Mouse (Mus musculus) kidney, embryonic 14.5 days (tissue): ENCODE measurements around the gene Fgf14. TPM values are rescaled to one million over a fixed set of nuclear protein-coding genes. Genes with fewer than 3 reads are reported as not detected.
A peak's percentile ranks its signal among the peaks of the same experiment; 100 is the strongest.

Source experiments
- ATAC-seq: fragments of 200-750 bp; cut with Nextera tagmentation; 2 replicates; pipeline ENCODE4 v1.8.0; 2017; ENCODE audit warnings: moderate number of reproducible peaks, mild to moderate bottlenecking, moderate TSS enrichment, moderate library complexity; ENCODE audit not compliant: low FRiP score, low TSS enrichment
- H3K27ac ChIP-seq: fragments of 300-500 bp; sonication (generic); 2 replicates; pipeline ENCODE4 v1.5.1; 2014; ENCODE audit warnings: low read depth, mild to moderate bottlenecking, low read length, moderate library complexity, mixed read lengths
- H3K27me3 ChIP-seq: fragments of 300-500 bp; sonication (generic); 2 replicates; pipeline ENCODE4 v1.6.1; 2014; ENCODE audit warnings: mild to moderate bottlenecking, low read length; ENCODE audit not compliant: control insufficient read depth, insufficient read depth
- H3K36me3 ChIP-seq: fragments of 300-500 bp; sonication (generic); 2 replicates; pipeline ENCODE4 v1.6.1; 2014; ENCODE audit warnings: low read length, mixed read lengths; ENCODE audit not compliant: control insufficient read depth, insufficient read depth
- H3K4me1 ChIP-seq: fragments of 300-500 bp; sonication (generic); 2 replicates; pipeline ENCODE4 v1.6.1; 2014; ENCODE audit warnings: low read length, mixed read lengths; ENCODE audit not compliant: control insufficient read depth, insufficient read depth
- H3K4me2 ChIP-seq: fragments of 300-500 bp; sonication (generic); replicated peaks from 2 replicates; pipeline ENCODE4 v1.6.1; 2014; ENCODE audit warnings: low read depth, mild to moderate bottlenecking, low read length
- H3K4me3 ChIP-seq: fragments of 300-500 bp; sonication (generic); 2 replicates; pipeline ENCODE4 v1.5.1; 2014; ENCODE audit warnings: mild to moderate bottlenecking, low read length
- H3K9ac ChIP-seq: fragments of 300-500 bp; sonication (generic); 2 replicates; pipeline ENCODE4 v1.6.1; 2014; ENCODE audit warnings: low read depth, mild to moderate bottlenecking, low read length, moderate library complexity
- H3K9me3 ChIP-seq: fragments of 300-500 bp; sonication (generic); 2 replicates; pipeline ENCODE4 v1.6.1; 2016; ENCODE audit warnings: low read length; ENCODE audit not compliant: control insufficient read depth
- WGBS: fragments of 180-500 bp; shearing (Covaris S2); extraction: QIAGEN DNeasy Blood & Tissue Kit; methylation state at CpG from one replicate; pipeline ENCODE4 v1.1.7; 2014; 5-methylcytosine and 5-hydroxymethylcytosine counted together
- polyA plus RNA-seq: library from polyadenylated mRNA; unstranded; fragments of >200 nt; fragmentation: Nextera tagmentation; extraction: Ambion mirVana; gene quantifications from 2 replicates; pipeline ENCODE4 v1.2.1, GENCODE M21; 2014

Fgf14 gene
- polyA plus RNA-seq, 1 experiment from 2014 or later: 0.12 TPM

GRCm38 (mm10) chr14:124191913-124192814 is 484.8 kb downstream of the Fgf14 start:
- H3K4me2 ChIP-seq: peak overlapping the region; percentile 40
- H3K27ac ChIP-seq: no peak overlapping the region
- H3K27me3 ChIP-seq: peaks cover 25% of the 10 kb centered on the region
- peak; percentile 72 for ATAC-seq
- H3K9ac ChIP-seq: no peak overlapping the region
- H3K9me3 ChIP-seq: no peaks in the 10 kb centered on the region
- H3K4me3 ChIP-seq: peak overlapping the region; percentile 26
- H3K36me3 ChIP-seq: no peaks in the 10 kb centered on the region
- WGBS: under 1% methylated on average over 40 of the region's 42 CpGs
- H3K4me1 ChIP-seq: 0 out of 2 replicates have a peak, but pooled peaks cover 5% of the 10 kb centered on the region

- ATAC-seq: no peak
- H3K4me3 ChIP-seq: no peak overlapping the region
- H3K9ac ChIP-seq: no peak overlapping the region
- no peaks in the 10 kb centered on the region for H3K27me3 ChIP-seq
- H3K4me2 ChIP-seq: no peak overlapping the region
- 88% methylated on average over 1 of the region's 1 CpGs for WGBS
- no peaks in the 10 kb centered on the region for H3K9me3 ChIP-seq
- H3K4me1 ChIP-seq: no peaks in the 10 kb centered on the region
- H3K36me3 ChIP-seq: no peaks in the 10 kb centered on the region
- H3K27ac ChIP-seq: no peak overlapping the region
Measured at GRCm38 (mm10) chr14:124180265-124180664, 496.7 kb downstream of the Fgf14 start.

GRCm38 (mm10) chr14:124174111-124174510 is 502.8 kb downstream of the Fgf14 start:
- 73% methylated on average over 1 of the region's 1 CpGs for WGBS
- Histone ChIP-seq H3K4me2 (no peak overlapping the region), H3K9me3 (no peaks in the 10 kb centered on the region), H3K27ac (no peak overlapping the region), H3K4me1 (no peaks in the 10 kb centered on the region), H3K27me3 (no peaks in the 10 kb centered on the region), H3K4me3 (no peak overlapping the region), H3K36me3 (no peaks in the 10 kb centered on the region), H3K9ac (no peak overlapping the region)
- no peak for ATAC-seq

GRCm38 (mm10) chr14:124163618-124164185 is 513.2 kb downstream of the Fgf14 start:
- H3K27ac ChIP-seq: no peak overlapping the region
- ATAC-seq: no peak
- no peaks in the 10 kb centered on the region for H3K36me3 ChIP-seq
- no peak overlapping the region for H3K9ac ChIP-seq
- H3K4me2 ChIP-seq: no peak overlapping the region
- 59% methylated on average over 1 of the region's 1 CpGs for WGBS
- H3K4me3 ChIP-seq: no peak overlapping the region
- no peaks in the 10 kb centered on the region for H3K9me3 ChIP-seq
- no peaks in the 10 kb centered on the region for H3K4me1 ChIP-seq
- H3K27me3 ChIP-seq: no peaks in the 10 kb centered on the region

GRCm38 (mm10) chr14:124147378-124147777 is 529.5 kb downstream of the Fgf14 start:
- Histone ChIP-seq H3K9me3 (no peaks in the 10 kb centered on the region), H3K27ac (no peak overlapping the region), H3K4me2 (no peak overlapping the region), H3K27me3 (no peaks in the 10 kb centered on the region), H3K9ac (no peak overlapping the region), H3K4me1 (no peaks in the 10 kb centered on the region), H3K4me3 (no peak overlapping the region), H3K36me3 (no peaks in the 10 kb centered on the region)
- no peak for ATAC-seq

- Histone ChIP-seq H3K4me2 (no peak overlapping the region), H3K4me1 (no peaks in the 10 kb centered on the region), H3K9ac (no peak overlapping the region), H3K4me3 (no peak overlapping the region), H3K27ac (no peak overlapping the region), H3K36me3 (no peaks in the 10 kb centered on the region), H3K9me3 (no peaks in the 10 kb centered on the region), H3K27me3 (no peaks in the 10 kb centered on the region)
- WGBS: 81% methylated on average over 1 of the region's 1 CpGs
- ATAC-seq: no peak
Measured at GRCm38 (mm10) chr14:124107205-124107873, 569.6 kb downstream of the Fgf14 start.

- Histone ChIP-seq H3K36me3 (no peaks in the 10 kb centered on the region), H3K4me3 (no peak overlapping the region), H3K9me3 (no peaks in the 10 kb centered on the region), H3K27me3 (no peaks in the 10 kb centered on the region), H3K27ac (no peak overlapping the region), H3K9ac (no peak overlapping the region), H3K4me2 (no peak overlapping the region), H3K4me1 (no peaks in the 10 kb centered on the region)
- no peak for ATAC-seq
Measured at GRCm38 (mm10) chr14:124083126-124083525, 593.8 kb downstream of the Fgf14 start.

- Histone ChIP-seq H3K4me3 (no peak overlapping the region), H3K4me2 (no peak overlapping the region), H3K36me3 (no peaks in the 10 kb centered on the region), H3K4me1 (no peaks in the 10 kb centered on the region), H3K9me3 (no peaks in the 10 kb centered on the region), H3K9ac (no peak overlapping the region), H3K27me3 (no peaks in the 10 kb centered on the region), H3K27ac (no peak overlapping the region)
- ATAC-seq: no peak
- WGBS: 86% methylated on average over 1 of the region's 1 CpGs
Measured at GRCm38 (mm10) chr14:124044016-124044415, 632.9 kb downstream of the Fgf14 start.

- no peak overlapping the region for H3K27ac ChIP-seq
- no peak overlapping the region for H3K4me3 ChIP-seq
- ATAC-seq: no peak
- 94% methylated on average over 1 of the region's 1 CpGs for WGBS
- no peak overlapping the region for H3K4me2 ChIP-seq
- no peaks in the 10 kb centered on the region for H3K27me3 ChIP-seq
- no peaks in the 10 kb centered on the region for H3K9me3 ChIP-seq
- H3K9ac ChIP-seq: no peak overlapping the region
- H3K4me1 ChIP-seq: no peaks in the 10 kb centered on the region
- H3K36me3 ChIP-seq: no peaks in the 10 kb centered on the region
Measured at GRCm38 (mm10) chr14:124040651-124041050, 636.3 kb downstream of the Fgf14 start.
